Mouse (Mus musculus) liver, embryonic 14.5 days (tissue): ENCODE data around the gene Pten.

ENCODE experiments used
- CTCF ChIP-seq: IDR thresholded peaks from 2 replicates; pipeline ENCODE4 v1.5.1; 2016; ENCODE audit warnings: antibody characterized with exemption, low read depth, control low read depth
- EP300 ChIP-seq: IDR thresholded peaks from 2 replicates; pipeline ENCODE4 v1.6.1; 2016; ENCODE audit warnings: antibody characterized with exemption, low read depth

DNA sequence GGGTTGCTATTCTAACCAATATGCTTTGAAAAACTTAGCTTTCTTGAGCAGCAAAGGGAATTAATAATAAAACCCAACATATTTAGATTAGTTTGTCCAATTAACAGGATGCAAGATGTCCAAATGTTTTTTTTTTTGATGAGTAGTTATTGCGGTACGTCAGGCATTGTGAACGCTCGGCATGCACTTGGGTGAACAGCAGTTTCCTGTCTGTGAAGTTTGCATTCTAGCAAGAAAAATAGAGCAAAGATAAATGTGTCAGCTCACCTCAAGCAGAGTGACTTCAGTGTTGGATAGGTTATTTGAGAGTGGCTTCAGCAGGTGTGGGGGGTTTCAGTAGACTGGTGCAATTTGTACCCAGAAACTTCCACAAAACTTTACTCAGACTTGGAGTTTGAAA lies 69.3 kb downstream of the Pten start:
- no peak for TF ChIP-seq CTCF
- TF ChIP-seq EP300: no peak
